Mouse (Mus musculus) E14TG2a.4 (cell line): Measurements from ENCODE around the gene Tor4a.

Source experiments
- CTCF ChIP-seq: conservative IDR thresholded peaks from 2 replicates; pipeline ENCODE4 v1.5.1; 2014; ENCODE audit warnings: low read length
- NANOG ChIP-seq: IDR thresholded peaks from 2 replicates; pipeline ENCODE4 v1.6.1; 2014; ENCODE audit warnings: borderline replicate concordance, low read length, mixed read lengths
- POU5F1 ChIP-seq: IDR thresholded peaks from 2 replicates; pipeline ENCODE4 v1.6.1; 2014; ENCODE audit warnings: low read length, borderline replicate concordance

DNA sequence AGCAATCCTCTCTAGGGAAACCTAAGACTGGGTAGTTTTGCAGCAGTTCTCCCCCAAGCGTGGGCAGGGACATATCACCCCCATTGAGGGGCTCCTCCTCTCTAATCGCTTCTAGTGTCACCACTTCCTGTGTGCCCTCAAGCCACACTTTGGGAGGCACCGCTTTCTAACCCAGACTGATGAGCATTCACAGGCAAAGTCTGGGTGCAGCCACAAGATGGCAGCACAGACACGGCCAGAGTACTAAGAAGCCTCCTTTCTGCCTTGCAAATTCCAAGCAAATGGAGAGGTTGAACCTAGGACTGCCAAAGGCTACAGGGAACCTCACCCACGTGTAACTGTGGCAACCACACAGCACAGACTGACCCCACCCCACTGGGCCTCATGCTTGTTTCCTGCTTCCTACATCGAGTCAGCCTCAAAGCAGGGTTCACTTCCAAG is 3.3 kb downstream of the Tor4a start:
- TF ChIP-seq CTCF: peak; percentile 80
- no peak for TF ChIP-seq NANOG
- TF ChIP-seq POU5F1: no peak
